Mouse (Mus musculus) embryonic stem cell, embryonic (primary cell): ENCODE measurements around the gene Pfn1.

Source experiments
- CTCF ChIA-PET, 4 experiments: fragments of 300-600 bp in 2 of 4; fragments of 350-600 bp in 2 of 4; sonication (Branson Sonifier 250); formaldehyde crosslinking; loops; one replicate each; lab custom pipeline; 2022; ENCODE audit warnings: inconsistent platforms in 2 of 4; lab: Charles Lee
- POLR2A ChIA-PET, 4 experiments: fragments of 300-600 bp in 2 of 4; fragments of 350-600 bp in 2 of 4; sonication (Branson Sonifier 250); formaldehyde crosslinking; loops; one replicate each; lab custom pipeline; 2022; ENCODE audit warnings: antibody characterized with exemption in 4 of 4, inconsistent platforms in 1 of 4; lab: Charles Lee

The Pfn1 gene

DNA sequence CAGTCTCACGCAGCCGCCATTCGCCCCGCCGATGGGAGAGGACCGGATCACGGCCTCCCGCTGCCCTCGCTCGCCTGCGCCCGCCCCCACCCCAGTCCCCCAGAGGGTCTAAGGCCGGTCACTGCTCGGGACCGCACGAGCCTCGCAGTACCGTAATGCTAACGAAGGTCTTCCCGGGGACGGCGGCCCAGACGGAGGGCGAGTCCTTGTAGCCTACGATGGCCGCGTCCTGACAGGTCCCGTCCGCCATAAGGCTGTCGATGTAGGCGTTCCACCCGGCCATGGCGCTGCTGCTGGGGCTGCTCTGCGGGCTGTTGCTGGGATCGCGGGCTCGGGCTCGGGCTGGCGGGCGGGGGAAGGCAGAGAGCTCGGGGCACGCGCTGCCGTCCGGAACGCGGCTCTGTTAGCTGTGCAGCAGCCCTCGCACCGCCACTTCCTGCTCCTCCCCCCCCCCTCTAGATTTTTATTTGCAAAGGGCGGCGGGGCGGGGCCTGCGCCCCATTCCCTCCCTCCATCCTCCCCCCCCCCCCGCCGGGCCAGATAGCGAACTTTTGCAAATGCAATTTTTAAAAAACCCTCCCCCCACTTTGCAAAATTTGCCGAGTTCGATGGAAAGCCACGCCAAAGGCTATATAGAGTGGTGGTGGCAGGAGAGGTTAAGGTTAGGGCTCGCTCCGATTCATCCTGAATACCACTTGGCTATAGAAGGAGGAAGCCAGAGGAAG is at the start of gene Pfn1:
Gene Pfn1, minus strand, starts transcription at position 447 of the 725 bp plus-strand sequence.
- ChIA-PET POLR2A (interaction anchor here (0.5 to 23.0 kb wide), 18 partner anchors 2 to 223 kb away, joined by 3 to 737 read pairs (median 4); partner anchors contain the start of genes Spag7 (in 4 of the 4), Eno3 (in 1 of the 4), Gp1ba (in 1 of the 4) and Inca1 (in 1 of the 4)), CTCF (interaction anchor here in 2 of 4 experiments (0.6 to 1.4 kb wide), 2 partner anchors 15 to 76 kb away, joined by 3 to 5 read pairs; partner anchors contain the start of gene Spag7 (in 1 of the 2))

DNA sequence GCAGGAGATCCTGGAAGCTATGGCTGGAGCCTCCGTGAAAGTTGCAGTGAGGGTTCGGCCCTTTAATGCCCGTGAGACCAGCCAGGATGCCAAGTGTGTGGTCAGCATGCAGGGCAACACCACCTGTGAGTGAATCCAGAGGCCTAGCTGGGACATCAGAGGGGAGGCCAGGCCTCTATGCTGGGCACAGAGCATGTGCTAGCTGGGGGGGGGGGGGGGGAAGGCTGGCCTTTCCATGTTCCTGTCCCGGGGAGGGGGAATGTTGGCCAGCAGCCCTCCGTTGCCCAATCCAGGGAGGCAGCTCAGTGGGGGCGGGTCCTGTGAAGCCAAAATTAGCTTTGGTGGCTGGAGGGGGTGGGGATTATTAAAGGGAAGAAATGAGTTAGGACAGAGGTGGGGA is 48.3 kb upstream of the Pfn1 start:
- CTCF ChIA-PET: interaction anchor here in 2 of 4 experiments (0.6 to 0.7 kb wide), 2 partner anchors 16 to 382 kb away, joined by 3 to 7 read pairs; no protein-coding TSS in a partner anchor
- POLR2A ChIA-PET: interaction anchor here in 3 of 4 experiments (0.6 to 7.0 kb wide), 6 partner anchors 14 to 807 kb away, joined by 3 to 47 read pairs (median 3); partner anchors contain the start of genes Rnf167 (in 1 of the 3), Slc25a11 (in 1 of the 3) and Spag7 (in 1 of the 3)

DNA sequence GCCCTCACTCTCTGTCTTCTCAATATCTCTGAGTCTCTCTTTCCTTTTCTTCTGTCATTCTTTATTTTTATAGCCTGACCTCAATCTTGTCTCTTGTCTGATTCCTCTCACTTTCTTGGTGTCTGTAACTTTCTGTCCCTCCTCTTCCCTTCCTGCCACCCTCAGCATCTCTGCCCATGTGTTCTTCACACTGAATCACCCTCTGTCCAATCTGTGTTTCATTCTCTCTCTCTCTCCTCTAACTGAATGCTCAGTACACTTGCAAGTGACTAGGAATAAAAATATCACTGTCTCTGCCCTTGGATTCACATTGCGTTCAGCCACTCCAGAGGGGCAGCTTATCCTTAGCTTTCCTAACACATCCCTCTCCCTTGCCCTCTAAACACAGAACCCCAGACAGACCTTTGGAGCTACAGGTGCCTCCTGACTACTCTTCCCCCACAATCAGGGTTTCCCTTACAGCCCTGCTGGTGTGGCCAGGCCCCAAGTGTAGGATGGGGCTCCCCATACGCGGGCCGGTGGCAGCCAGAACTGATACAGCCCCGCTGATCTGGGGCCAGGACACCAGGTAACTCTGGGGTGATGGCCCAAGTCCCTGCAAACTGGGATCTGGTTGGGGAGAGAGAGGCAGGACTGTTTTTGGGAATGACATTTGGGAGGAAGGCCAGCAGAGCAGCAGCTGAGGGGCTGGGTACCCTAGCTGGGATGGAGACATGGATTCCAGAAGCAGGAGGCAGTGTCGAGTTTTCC is 47.7 kb upstream of the Pfn1 start:
- ChIA-PET POLR2A (interaction anchor here in 3 of 4 experiments (0.6 to 7.0 kb wide), 5 partner anchors 13 to 55 kb away, joined by 3 to 47 read pairs (median 3); partner anchors contain the start of genes Rnf167 (in 1 of the 3), Slc25a11 (in 1 of the 3) and Spag7 (in 1 of the 3)), CTCF (no interaction called here)

DNA sequence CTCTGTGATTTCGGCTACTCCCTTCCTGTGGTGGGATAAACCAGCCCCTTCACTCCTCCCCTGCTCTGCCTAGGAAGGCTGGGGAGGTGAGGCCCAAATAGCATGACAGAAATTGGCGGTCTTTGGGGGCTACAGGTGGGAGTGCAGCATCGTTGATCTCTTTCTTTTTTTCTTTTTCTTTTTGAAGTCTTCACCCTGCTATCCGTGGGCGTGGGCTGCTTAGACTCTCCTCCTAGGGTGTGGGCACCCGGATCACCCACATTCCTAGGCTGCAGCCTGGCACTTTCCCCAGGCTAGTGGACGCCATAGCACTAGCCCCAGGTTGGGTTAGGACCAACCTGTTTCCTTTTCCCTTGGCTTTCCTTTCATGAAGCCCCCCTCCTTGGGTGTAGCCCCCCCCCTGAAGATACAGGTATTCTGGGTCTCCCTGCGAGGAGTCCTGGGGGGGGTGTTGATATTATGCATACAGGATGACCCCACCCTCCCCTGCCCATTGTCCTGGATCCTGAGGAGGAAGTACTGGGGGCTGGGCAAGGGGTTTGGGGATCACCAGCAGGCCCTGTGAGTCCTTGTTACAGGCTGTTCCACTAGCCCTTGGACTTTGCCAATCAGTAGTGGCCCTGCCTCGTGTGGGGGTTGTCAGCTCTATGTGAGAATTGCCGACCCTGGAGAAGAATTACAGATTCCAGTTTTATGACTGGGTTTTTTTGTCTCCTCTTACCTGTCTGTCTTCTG is 46.9 kb upstream of the Pfn1 start:
- POLR2A ChIA-PET: interaction anchor here in 2 of 4 experiments (0.9 to 7.0 kb wide), 12 partner anchors 8 to 721 kb away, joined by 3 to 47 read pairs (median 6); partner anchors contain the start of genes Rnf167 (in 2 of the 2), Slc25a11 (in 2 of the 2), Spag7 (in 2 of the 2) and Camta2 (in 1 of the 2)
- CTCF ChIA-PET: interaction anchor here in 2 of 4 experiments (0.9 to 1.6 kb wide), 2 partner anchors 19 kb away, joined by 3 to 5 read pairs; no protein-coding TSS in a partner anchor

DNA sequence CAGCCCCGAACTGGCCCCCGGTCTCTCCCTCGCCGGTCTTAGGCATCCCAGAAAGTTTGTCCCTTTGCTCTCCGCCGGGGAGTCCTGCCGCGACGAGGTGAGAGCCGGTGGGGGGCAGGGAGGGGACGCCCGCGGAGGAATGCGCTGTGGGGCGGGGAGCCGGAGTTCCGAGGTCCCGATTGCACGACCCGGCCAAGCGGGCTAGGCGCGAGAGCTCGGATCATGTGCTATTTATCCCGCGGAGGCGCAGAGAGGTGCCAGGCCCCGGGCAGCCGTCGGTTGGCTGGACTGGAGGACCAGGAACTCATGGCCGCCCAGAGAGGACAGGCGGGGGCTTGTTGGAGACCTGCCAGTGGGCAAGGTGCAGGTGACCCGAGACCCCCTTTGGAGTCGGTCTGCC is 46.2 kb upstream of the Pfn1 start:
- CTCF ChIA-PET: interaction anchor here in 2 of 4 experiments (0.6 to 1.6 kb wide), 8 partner anchors 13 to 361 kb away, joined by 3 to 5 read pairs (median 3); partner anchors contain the start of genes Arrb2 (in 1 of the 2) and Camta2 (in 1 of the 2)
- POLR2A ChIA-PET: interaction anchor here in 3 of 4 experiments (0.9 to 7.0 kb wide), 19 partner anchors 9 to 720 kb away, joined by 3 to 47 read pairs (median 6); partner anchors contain the start of genes Spag7 (in 3 of the 3), Rnf167 (in 2 of the 3), Slc25a11 (in 2 of the 3) and Camta2 (in 1 of the 3)

DNA sequence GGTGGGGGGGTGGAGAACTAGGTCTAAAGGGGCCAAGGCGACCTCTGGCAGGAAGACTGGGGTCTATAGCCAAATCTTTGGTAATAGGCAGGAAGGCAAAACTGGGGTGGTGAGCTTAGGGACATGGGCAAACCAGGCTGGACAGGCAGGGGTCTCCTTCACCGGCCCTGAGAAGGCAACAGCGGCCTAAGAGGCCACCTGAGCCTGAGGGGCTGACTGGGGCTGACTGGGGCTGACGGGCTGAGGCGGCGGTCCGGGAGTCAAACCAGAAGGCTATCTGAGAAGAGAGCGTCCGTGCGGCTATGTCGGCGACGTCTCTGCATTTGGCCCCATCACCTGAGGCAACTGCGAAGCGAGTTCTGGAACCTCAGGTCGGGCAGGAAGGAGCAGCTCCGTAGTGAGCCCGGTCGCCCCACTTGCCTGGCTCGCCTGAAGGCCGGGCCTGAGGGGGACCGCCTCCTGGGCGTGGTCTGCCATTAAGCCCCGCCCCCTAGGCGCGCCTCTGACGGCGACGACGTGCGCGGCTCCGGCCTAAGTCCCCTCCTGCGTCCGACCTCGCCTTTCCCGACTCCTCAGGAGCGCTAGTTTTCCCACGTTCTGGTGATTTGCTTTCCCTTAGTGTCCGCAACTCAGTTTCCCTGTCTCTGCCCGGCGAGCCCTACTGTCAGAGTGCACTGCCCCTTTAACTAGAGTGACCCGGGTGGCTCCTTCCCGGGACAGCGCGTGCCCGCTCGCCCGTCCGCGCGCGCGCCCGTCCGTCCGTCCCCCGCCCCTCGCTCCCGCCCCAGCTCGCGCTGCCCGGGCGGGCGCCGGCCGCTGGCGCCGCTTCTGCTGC is 45.5 kb upstream of the Pfn1 start, which contains the start of the genes Inca1 and Kif1c:
Gene Inca1, minus strand, starts transcription at position 434 of the 835 bp plus-strand sequence.
Gene Kif1c, plus strand, starts transcription at position 827 of the 835 bp plus-strand sequence.
- ChIA-PET CTCF (interaction anchor here in 3 of 4 experiments (0.6 to 1.6 kb wide), 17 partner anchors 9 to 502 kb away, joined by 3 to 8 read pairs (median 3); partner anchors contain the start of genes Arrb2 (in 1 of the 3), Camta2 (in 1 of the 3), Rnf167 (in 1 of the 3) and Slc25a11 (in 1 of the 3)), POLR2A (interaction anchor here (0.6 to 7.0 kb wide), 41 partner anchors 8 to 719 kb away, joined by 3 to 47 read pairs (median 4); partner anchors contain the start of genes Rnf167 (in 3 of the 4), Slc25a11 (in 3 of the 4), Spag7 (in 3 of the 4) and Camta2 (in 2 of the 4))

DNA sequence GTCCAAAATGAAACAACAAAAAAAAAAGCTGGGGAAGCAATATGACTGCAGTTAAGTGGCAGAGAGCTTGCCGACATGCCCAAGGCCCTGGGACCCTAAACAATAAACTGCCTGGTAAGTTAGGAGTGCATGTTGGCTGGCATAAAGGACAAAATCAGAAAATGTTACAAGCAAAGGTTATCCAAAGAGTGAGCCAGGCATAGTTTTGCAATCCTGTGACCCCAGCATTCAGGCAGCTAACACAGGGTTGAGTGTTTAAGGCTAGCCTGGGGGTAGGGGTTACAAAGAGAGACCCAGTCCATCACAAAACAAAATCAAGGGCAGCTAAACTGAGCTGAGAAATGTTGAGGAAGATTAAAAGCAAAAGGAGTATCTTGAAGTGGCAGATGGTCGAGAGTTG is 44.6 kb upstream of the Pfn1 start:
- POLR2A ChIA-PET: interaction anchor here (0.6 to 7.0 kb wide), 26 partner anchors 9 to 320 kb away, joined by 3 to 47 read pairs (median 5); partner anchors contain the start of genes Rnf167 (in 3 of the 4), Slc25a11 (in 3 of the 4), Spag7 (in 2 of the 4) and Camta2 (in 1 of the 4)
- CTCF ChIA-PET: interaction anchor here in 3 of 4 experiments (0.6 to 3.2 kb wide), 9 partner anchors 10 to 79 kb away, joined by 3 to 15 read pairs (median 3); partner anchors contain the start of genes Rnf167 (in 1 of the 3), Slc25a11 (in 1 of the 3) and Spag7 (in 1 of the 3)

DNA sequence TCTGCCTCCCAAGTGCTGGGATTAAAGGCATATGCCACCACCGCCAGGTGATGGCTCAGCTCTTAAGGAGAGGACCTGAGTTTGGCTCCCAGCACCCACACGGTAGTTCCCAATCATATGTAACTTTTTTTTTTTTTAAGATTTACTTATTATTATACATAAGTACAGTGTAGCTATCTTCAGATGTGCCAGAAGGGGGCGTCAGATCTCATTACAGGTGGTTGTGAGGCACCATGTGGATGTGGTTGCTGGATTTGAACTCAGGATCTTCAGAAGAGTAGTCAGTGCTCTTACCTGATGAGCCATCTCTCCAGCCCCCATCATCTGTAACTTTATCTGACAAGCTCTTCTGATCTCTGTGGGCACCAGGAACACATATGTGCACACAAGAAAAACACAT is 42.9 kb upstream of the Pfn1 start:
- POLR2A ChIA-PET: interaction anchor here in 2 of 4 experiments (0.6 to 7.0 kb wide), 11 partner anchors 10 to 80 kb away, joined by 3 to 47 read pairs (median 4); partner anchors contain the start of genes Rnf167 (in 2 of the 2), Slc25a11 (in 2 of the 2), Pfn1 (in 1 of the 2) and Spag7 (in 1 of the 2)
- CTCF ChIA-PET: interaction anchor here in 3 of 4 experiments (0.6 to 3.2 kb wide), 13 partner anchors 10 to 1714 kb away, joined by 3 to 15 read pairs (median 5); partner anchors contain the start of genes Camta2 (in 1 of the 3) and Smtnl2 (in 1 of the 3)

DNA sequence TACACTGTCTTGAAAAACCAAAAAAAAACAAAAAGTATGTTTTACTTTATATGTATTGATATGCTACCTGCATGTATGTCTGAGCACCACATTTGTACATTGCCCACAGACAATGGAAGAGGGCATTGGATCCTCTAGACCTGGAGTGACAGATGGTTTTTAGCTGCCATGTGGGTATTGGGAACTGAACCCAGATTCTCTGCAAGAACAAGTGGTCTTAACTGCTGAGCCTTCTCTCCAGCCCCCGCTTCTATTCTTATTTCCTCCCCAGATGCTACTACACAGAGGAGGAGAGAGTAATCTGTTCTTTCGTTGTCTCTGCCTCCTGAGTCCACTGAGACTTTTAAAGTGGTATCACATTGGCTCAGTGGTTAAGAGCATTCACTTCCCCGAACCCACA is 39.1 kb upstream of the Pfn1 start:
- CTCF ChIA-PET: interaction anchor here in 2 of 4 experiments (0.6 to 0.7 kb wide), 2 partner anchors 12 to 22 kb away, joined by 5 to 6 read pairs; no protein-coding TSS in a partner anchor
- POLR2A ChIA-PET: interaction anchor here in 2 of 4 experiments (0.5 to 0.8 kb wide), 3 partner anchors 23 to 935 kb away, joined by 3 read pairs; partner anchors contain the start of gene Polr2a (in 1 of the 2)

DNA sequence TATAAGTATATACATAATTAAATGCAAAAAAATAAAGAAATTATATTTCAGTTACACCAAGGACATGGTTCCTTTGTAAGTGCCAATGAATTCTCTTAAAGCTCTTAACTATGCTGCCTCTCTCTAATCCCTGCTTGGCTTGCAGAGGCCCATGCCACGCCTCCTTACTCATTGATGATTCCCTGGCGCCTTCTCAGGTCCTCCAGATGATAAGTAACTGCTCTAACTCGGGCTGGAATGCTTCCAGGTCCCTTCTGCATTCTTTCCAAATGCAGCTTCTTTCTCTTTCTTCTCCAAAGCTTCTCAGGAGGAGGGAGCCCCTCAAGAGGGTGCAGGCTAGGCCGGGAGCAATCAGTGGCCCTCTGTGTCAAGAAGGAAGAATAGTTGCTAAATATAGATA is 35.1 kb upstream of the Pfn1 start:
- ChIA-PET CTCF (no interaction called here), POLR2A (interaction anchor here in 3 of 4 experiments (0.5 to 5.4 kb wide), 10 partner anchors 9 to 43 kb away, joined by 3 to 56 read pairs (median 4); partner anchors contain the start of genes Spag7 (in 2 of the 3), Inca1 (in 1 of the 3), Kif1c (in 1 of the 3) and Rnf167 (in 1 of the 3))

DNA sequence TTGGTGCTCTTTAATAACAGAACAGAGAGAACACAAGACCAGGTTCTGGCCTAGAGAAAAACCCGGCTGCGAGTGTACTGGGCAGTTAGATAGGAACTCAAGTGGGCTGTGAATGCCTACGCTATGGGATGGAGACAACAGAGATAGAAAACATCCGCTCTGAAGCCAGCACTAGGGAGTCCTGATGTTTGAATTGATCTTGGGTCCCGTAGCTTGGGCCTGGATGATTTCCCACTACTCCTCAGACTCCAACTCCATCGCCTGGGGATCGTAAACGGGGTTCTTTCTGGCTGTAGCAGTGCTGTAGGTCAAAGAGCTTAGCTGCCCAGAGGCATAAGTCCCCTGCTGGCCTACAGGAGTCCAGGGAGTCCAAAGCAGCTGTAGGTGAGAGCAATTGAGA is 33.9 kb upstream of the Pfn1 start:
- ChIA-PET POLR2A (interaction anchor here in 3 of 4 experiments (0.5 to 5.4 kb wide), 18 partner anchors 8 to 488 kb away, joined by 3 to 56 read pairs (median 5); partner anchors contain the start of genes Inca1 (in 2 of the 3), Kif1c (in 2 of the 3), Rnf167 (in 2 of the 3) and Slc25a11 (in 2 of the 3)), CTCF (interaction anchor here (0.5 to 2.7 kb wide), 9 partner anchors 9 to 1534 kb away, joined by 3 to 8 read pairs (median 5); partner anchors contain the start of genes Inca1 (in 1 of the 4) and Kif1c (in 1 of the 4))

DNA sequence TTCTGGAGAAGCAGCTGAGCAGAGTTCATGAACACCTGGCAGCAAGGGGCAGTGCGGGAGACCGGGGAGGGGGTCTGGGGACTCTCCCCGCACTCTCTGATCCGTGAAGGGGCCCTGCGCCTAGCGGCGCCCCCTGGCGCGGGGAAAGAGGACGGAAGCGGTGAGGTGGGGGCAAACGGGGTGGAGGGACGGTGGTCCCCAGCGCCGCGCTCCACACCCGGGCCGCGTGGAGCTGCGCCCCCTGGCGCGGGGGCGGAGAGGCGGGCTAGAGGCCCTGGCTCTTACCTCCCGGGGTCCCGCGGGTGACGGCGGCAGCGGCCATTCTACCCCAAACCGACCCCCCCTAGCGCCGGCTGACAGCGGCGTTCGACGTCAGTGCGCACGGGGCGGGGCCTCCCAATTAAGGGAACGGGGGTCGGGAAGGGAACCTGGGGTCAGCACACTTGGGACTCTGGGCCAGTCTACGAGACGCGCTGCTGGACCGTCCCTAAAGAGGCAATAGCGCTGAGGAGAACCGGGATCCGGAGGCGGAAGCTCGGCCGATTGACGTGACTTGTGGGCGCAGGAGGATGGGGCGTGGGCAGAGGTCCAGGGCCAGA is 33.3 kb upstream of the Pfn1 start, which contains the start of gene Camta2:
Gene Camta2, minus strand, starts transcription at position 505 of the 599 bp plus-strand sequence.
- ChIA-PET CTCF (interaction anchor here (0.5 to 2.7 kb wide), 21 partner anchors 9 to 614 kb away, joined by 3 to 19 read pairs (median 5); partner anchors contain the start of genes Rnf167 (in 2 of the 4), Slc25a11 (in 2 of the 4), Spag7 (in 2 of the 4) and Inca1 (in 1 of the 4)), POLR2A (interaction anchor here (0.5 to 5.4 kb wide), 32 partner anchors 8 to 488 kb away, joined by 3 to 56 read pairs (median 4); partner anchors contain the start of genes Inca1 (in 3 of the 4), Kif1c (in 3 of the 4), Rnf167 (in 2 of the 4) and Slc25a11 (in 2 of the 4))

DNA sequence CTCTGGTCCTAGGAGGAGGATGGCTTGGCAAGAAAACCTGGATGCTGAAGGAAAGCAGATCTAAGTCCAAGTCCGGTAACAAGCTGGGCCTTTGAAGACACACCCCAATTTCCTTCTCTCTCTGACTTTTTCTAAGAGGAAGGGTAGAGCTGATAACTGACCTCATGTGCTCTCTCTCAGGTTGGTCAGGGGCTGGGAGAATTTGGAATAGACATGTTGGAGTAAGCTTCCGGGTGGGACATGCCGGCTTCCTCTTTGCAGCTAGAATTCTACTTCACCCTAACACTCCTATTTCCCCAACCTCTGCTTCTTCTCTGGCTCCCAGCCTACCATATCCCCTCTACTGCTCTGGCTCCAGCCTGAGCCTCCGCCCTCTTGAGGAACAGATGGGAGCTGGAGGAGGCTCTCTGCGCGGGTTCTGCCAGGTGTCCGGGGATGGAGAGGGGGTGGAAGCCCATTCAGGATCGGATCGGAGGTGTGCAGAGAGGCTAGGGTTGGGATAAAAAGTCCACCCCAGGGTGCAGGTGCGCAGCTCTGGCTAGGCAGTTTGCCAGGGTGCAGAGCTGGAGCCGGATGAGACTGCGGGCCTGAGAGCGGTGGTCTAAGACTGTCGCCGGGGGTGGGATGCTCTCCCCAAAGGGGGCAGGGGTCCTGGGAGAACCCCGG is 32.6 kb upstream of the Pfn1 start:
- ChIA-PET POLR2A (interaction anchor here (0.6 to 5.4 kb wide), 30 partner anchors 10 to 487 kb away, joined by 3 to 56 read pairs (median 4); partner anchors contain the start of genes Inca1 (in 3 of the 4), Kif1c (in 3 of the 4), Spag7 (in 3 of the 4) and Rnf167 (in 2 of the 4)), CTCF (interaction anchor here in 3 of 4 experiments (0.5 to 2.7 kb wide), 20 partner anchors 9 to 652 kb away, joined by 3 to 19 read pairs (median 4); partner anchors contain the start of genes Rnf167 (in 2 of the 3), Slc25a11 (in 2 of the 3), Spag7 (in 2 of the 3) and Inca1 (in 1 of the 3))
